Mouse (Mus musculus): ENCODE measurements around the gene Rufy1. TPM values are rescaled to one million over a fixed set of nuclear protein-coding genes. Genes with fewer than 3 reads are reported as not detected.

Rufy1 gene
- polyA plus RNA-seq, 1 experiment from 2014 or later: 19.1 TPM

- Histone ChIP-seq H3K9ac (ENCODE audit: low read depth, low read length) (no peak overlapping the region), H3K36me3 (ENCODE audit: control insufficient read depth, insufficient read depth) (peaks cover 70% of the 10 kb centered on the region), H3K9me3 (ENCODE audit: control insufficient read depth) (no peaks in the 10 kb centered on the region), H3K27ac (ENCODE audit: low read depth, low read length) (no peak overlapping the region), H3K27me3 (replicated peaks; ENCODE audit: control insufficient read depth, insufficient read depth, low read length) (no peaks in the 10 kb centered on the region), H3K4me3 (ENCODE audit: low read depth, low read length) (no peak overlapping the region), H3K4me1 (replicated peaks; ENCODE audit: control insufficient read depth, insufficient read depth, low read length) (no peaks in the 10 kb centered on the region), H3K4me2 (replicated peaks; ENCODE audit: low read depth) (no peak overlapping the region)
- 90% methylated on average over 6 of the region's 6 CpGs for WGBS
- TF ChIP-seq CTCF (IDR thresholded peaks at IDR 0.05; ENCODE audit: low read depth): no peak
- no peak for ATAC-seq
Observed at GRCm38 (mm10) chr11:50415563-50416241, 15.2 kb downstream of the Rufy1 start.

GRCm38 (mm10) chr11:50407235-50407634 lies 23.7 kb downstream of the Rufy1 start:
- TF ChIP-seq CTCF (IDR thresholded peaks at IDR 0.05; ENCODE audit: low read depth): no peak

GRCm38 (mm10) chr11:50403367-50404014 lies 27.4 kb downstream of the Rufy1 start:
- Histone ChIP-seq H3K9me3 (ENCODE audit: control insufficient read depth) (no peaks in the 10 kb centered on the region), H3K4me2 (replicated peaks; ENCODE audit: low read depth) (no peak overlapping the region), H3K36me3 (ENCODE audit: control insufficient read depth, insufficient read depth) (peaks cover 69% of the 10 kb centered on the region), H3K27me3 (replicated peaks; ENCODE audit: control insufficient read depth, insufficient read depth, low read length) (no peaks in the 10 kb centered on the region), H3K9ac (ENCODE audit: low read depth, low read length) (no peak overlapping the region), H3K4me1 (replicated peaks; ENCODE audit: control insufficient read depth, insufficient read depth, low read length) (no peaks in the 10 kb centered on the region), H3K27ac (ENCODE audit: low read depth, low read length) (no peak overlapping the region), H3K4me3 (ENCODE audit: low read depth, low read length) (no peak overlapping the region)
- ATAC-seq: no peak
- WGBS: 70% methylated on average over 10 of the region's 10 CpGs
- TF ChIP-seq CTCF (IDR thresholded peaks at IDR 0.05; ENCODE audit: low read depth): no peak

More at GRCm38 (mm10) chr11:50407235-50407634, 23.7 kb downstream of the Rufy1 start:
- Histone ChIP-seq H3K4me3 (ENCODE audit: low read depth, low read length) (no peak overlapping the region), H3K36me3 (ENCODE audit: control insufficient read depth, insufficient read depth) (peaks cover 69% of the 10 kb centered on the region), H3K9ac (ENCODE audit: low read depth, low read length) (no peak overlapping the region), H3K4me2 (replicated peaks; ENCODE audit: low read depth) (no peak overlapping the region), H3K9me3 (ENCODE audit: control insufficient read depth) (no peaks in the 10 kb centered on the region), H3K27ac (ENCODE audit: low read depth, low read length) (no peak overlapping the region), H3K27me3 (replicated peaks; ENCODE audit: control insufficient read depth, insufficient read depth, low read length) (no peaks in the 10 kb centered on the region), H3K4me1 (replicated peaks; ENCODE audit: control insufficient read depth, insufficient read depth, low read length) (no peaks in the 10 kb centered on the region)
- 63% methylated on average over 6 of the region's 6 CpGs for WGBS
- no peak for ATAC-seq

GRCm38 (mm10) chr11:50402481-50402880 lies 28.4 kb downstream of the Rufy1 start:
- no peak for ATAC-seq
- no peaks in the 10 kb centered on the region for H3K27me3 ChIP-seq (replicated peaks; ENCODE audit: control insufficient read depth, insufficient read depth, low read length)
- no peaks in the 10 kb centered on the region for H3K4me1 ChIP-seq (replicated peaks; ENCODE audit: control insufficient read depth, insufficient read depth, low read length)
- TF ChIP-seq CTCF (IDR thresholded peaks at IDR 0.05; ENCODE audit: low read depth): no peak
- no peak overlapping the region for H3K4me3 ChIP-seq (ENCODE audit: low read depth, low read length)
- no peak overlapping the region for H3K27ac ChIP-seq (ENCODE audit: low read depth, low read length)
- peaks cover 75% of the 10 kb centered on the region for H3K36me3 ChIP-seq (ENCODE audit: control insufficient read depth, insufficient read depth)
- H3K9ac ChIP-seq (ENCODE audit: low read depth, low read length): no peak overlapping the region
- 94% methylated on average over 3 of the region's 3 CpGs for WGBS
- no peak overlapping the region for H3K4me2 ChIP-seq (replicated peaks; ENCODE audit: low read depth)
- no peaks in the 10 kb centered on the region for H3K9me3 ChIP-seq (ENCODE audit: control insufficient read depth)

GRCm38 (mm10) chr11:50398803-50399202 lies 32.1 kb downstream of the Rufy1 start:
- no peak overlapping the region for H3K4me3 ChIP-seq (ENCODE audit: low read depth, low read length)
- 81% methylated on average over 13 of the region's 13 CpGs for WGBS
- no peaks in the 10 kb centered on the region for H3K4me1 ChIP-seq (replicated peaks; ENCODE audit: control insufficient read depth, insufficient read depth, low read length)
- H3K9me3 ChIP-seq (ENCODE audit: control insufficient read depth): no peaks in the 10 kb centered on the region
- peaks cover 80% of the 10 kb centered on the region for H3K36me3 ChIP-seq (ENCODE audit: control insufficient read depth, insufficient read depth)
- no peak overlapping the region for H3K27ac ChIP-seq (ENCODE audit: low read depth, low read length)
- ATAC-seq: no peak
- H3K4me2 ChIP-seq (replicated peaks; ENCODE audit: low read depth): no peak overlapping the region
- TF ChIP-seq CTCF (IDR thresholded peaks at IDR 0.05; ENCODE audit: low read depth): no peak
- no peak overlapping the region for H3K9ac ChIP-seq (ENCODE audit: low read depth, low read length)
- no peaks in the 10 kb centered on the region for H3K27me3 ChIP-seq (replicated peaks; ENCODE audit: control insufficient read depth, insufficient read depth, low read length)

- TF ChIP-seq CTCF (IDR thresholded peaks at IDR 0.05; ENCODE audit: low read depth): no peak
- H3K9me3 ChIP-seq (ENCODE audit: control insufficient read depth): no peaks in the 10 kb centered on the region
- H3K4me3 ChIP-seq (ENCODE audit: low read depth, low read length): no peak overlapping the region
- H3K9ac ChIP-seq (ENCODE audit: low read depth, low read length): no peak overlapping the region
- 86% methylated on average over 9 of the region's 9 CpGs for WGBS
- H3K27ac ChIP-seq (ENCODE audit: low read depth, low read length): no peak overlapping the region
- no peak overlapping the region for H3K4me2 ChIP-seq (replicated peaks; ENCODE audit: low read depth)
- H3K27me3 ChIP-seq (replicated peaks; ENCODE audit: control insufficient read depth, insufficient read depth, low read length): no peaks in the 10 kb centered on the region
- H3K36me3 ChIP-seq (ENCODE audit: control insufficient read depth, insufficient read depth): peaks cover 74% of the 10 kb centered on the region
- ATAC-seq: no peak
- H3K4me1 ChIP-seq (replicated peaks; ENCODE audit: control insufficient read depth, insufficient read depth, low read length): no peaks in the 10 kb centered on the region
Observed at GRCm38 (mm10) chr11:50397316-50397715, 33.6 kb downstream of the Rufy1 start.
